Mouse (Mus musculus) spleen, adult 12 weeks (tissue): Measurements from ENCODE around the gene Eif4e.

Experiments used
- DNase-seq: peaks from one replicate; pipeline ENCODE4 v3.0.0; 2022; ENCODE audit warnings: low spot score

The Eif4e gene

DNA sequence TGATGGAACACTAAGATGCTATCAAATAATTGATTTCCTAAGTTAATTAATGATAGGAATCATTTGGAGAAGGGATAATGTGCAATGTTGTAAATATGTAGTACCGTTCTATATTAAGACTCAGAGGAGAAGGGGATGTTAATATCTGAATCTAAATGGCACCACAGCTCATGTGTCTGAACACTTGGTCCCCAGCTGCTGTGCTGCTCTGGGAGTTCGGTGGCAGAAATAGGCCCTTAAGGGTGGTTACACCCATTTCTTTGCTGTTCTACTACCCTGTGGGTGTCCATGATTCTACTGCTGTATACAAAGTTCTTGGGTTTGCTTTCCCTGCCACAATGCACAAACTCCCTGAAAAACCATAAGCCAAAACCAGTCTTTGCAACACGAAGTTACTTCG, 61.2 kb downstream of the Eif4e start:
- no peak for DNase-seq

DNA sequence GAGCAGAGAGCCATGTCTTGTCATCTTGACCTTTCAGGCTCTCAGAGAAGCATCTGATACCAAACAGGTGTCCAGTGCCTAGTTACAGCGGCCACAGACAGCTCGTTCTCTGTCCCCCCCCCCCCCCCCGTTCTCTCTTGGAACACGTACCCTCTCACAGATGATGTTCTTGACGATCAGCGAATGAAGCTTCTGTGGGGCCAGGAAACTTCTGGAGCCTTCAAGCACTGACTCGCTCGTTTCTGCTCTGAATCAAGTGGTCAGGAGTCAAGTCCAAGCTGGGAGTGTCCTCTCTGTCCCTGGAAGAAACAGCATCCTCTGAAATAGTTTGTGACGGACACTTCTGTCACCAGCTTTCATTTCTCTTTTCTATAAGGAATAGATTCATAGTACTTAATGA, 62.0 kb downstream of the Eif4e start:
- no peak for DNase-seq

DNA sequence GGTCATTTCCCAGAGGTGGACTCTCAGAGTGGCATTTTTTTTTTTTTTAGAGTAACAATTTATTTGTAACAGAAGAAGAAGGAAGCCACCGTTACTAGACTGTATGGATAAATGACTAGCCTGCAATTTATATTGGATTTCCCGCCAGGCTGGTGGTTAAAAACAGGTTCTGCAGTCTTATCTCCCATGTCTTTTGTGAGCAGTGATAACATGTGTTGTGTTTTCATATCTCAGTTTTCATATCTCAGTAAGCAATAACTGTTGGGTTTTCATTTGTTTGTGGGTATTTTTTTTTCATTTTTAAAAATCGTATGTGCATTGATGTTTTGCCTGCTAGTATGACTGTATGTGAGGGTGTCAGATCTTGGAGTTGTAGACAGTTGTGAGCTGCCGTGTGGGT, 65.0 kb downstream of the Eif4e start:
- no peak for DNase-seq

DNA sequence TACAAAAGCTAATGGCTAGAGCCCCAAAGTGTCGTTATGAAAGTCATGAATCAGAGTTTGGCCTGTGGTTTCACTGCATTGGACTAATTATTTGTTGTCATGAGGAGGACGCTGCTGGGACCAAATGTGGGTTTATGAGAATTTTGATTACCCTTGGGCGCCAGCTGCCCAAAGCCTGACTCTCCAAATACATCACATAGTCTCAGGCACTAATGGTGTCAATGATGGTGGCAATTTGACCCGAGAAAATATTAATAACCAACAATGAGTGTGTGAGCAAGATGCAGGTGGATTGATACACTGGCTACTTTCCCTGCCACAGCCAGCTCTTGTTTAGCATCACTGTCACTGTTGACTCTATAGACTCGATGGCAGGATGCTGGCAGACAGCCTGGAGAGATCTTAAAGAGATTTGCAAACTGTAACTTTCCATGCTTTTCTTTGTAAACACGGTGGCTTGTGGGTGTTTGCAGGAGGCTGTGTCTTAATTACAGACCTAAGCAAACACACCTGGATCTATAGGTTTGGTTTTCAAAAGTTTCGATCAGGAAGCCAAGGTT, 65.9 kb downstream of the Eif4e start:
- DNase-seq: no peak

DNA sequence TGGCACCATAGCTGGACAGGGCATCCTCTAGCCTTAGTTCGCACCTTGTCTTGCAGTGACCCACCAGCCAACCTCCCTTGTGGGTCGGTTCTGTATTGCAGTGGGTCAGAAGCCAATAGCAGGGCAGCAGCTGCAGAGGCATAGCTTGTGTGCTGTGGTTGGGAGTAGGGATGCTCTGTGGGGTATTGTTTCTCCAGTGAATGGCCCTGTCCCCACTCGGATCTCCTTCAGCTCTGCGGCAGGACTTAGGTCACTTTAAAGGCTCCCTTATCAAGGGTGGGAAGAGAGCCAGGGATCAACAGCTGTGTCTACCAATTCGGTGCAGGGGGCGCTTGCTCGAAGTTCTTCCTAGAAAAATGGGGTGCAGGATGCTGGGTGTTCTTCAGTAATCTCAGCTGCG, 67.2 kb downstream of the Eif4e start:
- no peak for DNase-seq

DNA sequence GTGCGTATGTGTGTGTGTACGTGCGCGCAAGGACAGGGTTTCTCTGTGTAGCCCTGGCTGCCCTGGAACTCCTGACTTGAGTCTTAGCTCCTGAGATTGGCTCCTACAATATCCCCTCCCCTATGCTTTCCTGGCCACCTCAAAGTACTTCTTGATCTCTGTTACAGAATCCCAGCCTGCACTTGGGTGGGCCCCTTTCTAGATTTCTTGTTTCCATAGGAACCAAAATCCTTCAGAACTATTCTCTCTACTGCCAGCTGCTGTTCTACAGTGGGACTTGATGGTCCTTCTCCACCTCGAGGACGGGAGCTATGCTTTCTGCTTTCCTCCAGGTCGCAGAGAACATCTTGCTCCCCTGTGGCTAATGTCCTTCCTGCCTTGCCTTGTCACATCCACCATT, 67.9 kb downstream of the Eif4e start:
- no peak for DNase-seq

DNA sequence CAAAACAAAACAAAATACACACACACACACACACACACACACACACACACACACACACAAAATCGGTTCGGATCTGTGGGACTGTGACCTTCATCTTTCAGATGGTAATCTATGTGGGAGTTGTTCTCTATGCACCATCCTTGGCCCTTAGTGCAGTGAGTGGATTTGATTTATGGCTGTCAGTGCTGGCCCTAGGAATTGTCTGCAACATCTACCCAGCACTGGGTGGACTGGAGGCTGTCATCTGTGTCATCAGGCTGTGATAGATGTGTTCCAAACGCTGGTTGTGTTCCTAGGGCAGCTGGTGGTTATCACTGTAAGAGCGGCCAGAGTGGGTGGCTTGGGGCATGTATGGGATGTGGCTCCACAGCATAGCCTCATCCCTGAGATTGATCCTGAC, 75.1 kb downstream of the Eif4e start:
- no peak for DNase-seq

DNA sequence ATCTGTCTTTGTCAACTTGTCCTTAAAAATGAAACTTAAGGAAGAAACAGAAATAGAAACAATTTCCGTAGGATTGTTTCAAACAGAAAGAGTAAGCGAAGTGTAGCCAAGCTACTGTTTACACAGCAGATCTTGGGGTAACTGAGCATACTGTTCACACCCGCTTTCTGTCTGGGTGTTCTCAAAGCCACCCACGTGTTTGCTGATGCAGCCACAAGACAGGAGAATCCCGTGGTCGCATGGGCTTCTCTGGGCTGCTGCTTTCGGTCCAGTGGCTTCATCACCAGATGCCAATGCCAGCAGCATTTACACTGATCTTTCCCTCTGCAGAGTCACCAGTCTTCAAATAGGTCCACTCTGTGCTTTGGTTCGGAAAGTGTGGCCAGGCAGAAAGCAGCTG, 79.2 kb downstream of the Eif4e start:
- DNase-seq: no peak

DNA sequence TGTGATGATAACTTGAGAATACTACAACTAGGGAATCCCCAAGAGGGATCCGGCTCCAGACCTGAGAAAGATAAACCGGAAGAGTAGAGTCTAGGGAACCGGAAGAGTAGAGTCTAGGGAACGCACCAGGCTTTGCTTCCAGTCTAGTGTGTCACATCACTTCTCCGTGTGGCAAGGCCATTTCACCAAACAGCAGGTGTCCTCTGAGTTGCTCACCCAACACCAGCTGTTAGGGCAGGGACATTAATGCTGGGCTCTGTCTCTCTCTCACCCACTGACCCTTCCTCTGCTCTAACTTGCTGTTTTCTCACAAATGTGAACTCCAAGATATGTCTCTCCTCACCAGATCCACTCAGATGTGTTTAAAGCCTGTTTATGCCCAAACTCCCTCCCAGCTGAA, 82.7 kb downstream of the Eif4e start:
- DNase-seq: no peak
